Mouse (Mus musculus): ENCODE results near the gene Il17re. TPM values are rescaled to one million over a fixed set of nuclear protein-coding genes. Genes with fewer than 3 reads are reported as not detected.

Gene Il17re
- total RNA-seq, 2 experiments from 2014 or later, result 0.83 to 2.6 TPM

DNA sequence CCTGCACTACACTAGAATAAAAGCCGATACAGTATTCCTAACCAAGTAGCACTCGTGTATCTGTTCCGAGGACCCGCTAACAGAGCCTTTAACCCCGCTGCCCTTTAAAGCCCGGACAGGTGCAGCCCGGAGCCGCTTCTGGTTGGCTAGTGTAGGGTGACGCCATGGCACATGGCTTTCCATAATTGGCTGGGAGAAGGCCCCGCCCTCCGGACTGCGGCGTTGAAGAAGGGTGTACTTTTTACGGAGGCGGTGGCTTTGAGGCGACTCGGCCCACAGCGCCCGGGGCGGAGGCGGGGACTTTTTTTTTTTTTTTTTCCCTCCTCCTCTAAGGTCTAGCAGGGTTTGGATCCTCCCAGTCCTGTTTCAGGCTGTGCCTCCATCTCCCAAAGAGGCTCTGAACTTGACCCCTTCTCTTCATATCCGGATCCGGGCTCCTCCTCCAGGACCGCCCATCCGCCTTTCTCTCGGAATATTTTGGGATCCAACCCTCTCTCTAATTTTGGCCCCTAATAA is 24.9 kb downstream of the Il17re start, which contains the start of gene Creld1:
Creld1 (plus strand) TSS at position 198 of the 516 bp plus-strand sequence.
- DNase-seq (ENCODE audit: low spot score in 2 of 2), result peak; percentile 83 to 85

DNA sequence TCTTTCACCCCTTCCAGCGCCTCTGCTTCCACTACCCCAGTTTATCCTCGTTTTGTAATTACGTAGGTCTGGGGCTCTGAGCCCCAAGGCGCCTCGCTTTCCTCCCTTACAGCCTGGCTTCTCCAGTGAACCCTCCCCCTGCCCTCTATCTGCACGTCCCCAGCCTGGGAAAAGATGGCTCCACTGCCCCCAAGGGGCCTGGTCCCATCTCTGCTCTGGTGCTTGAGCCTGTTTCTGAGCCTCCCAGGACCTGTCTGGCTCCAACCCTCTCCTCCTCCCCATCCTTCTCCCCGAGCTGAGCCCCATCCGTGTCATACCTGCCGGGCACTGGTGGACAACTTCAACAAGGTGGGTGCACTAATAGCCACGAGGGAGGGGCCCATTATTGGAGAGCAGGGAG is 25.4 kb downstream of the Il17re start:
- peak; percentile 24 to 36 for DNase-seq (ENCODE audit: low spot score in 2 of 2)

DNA sequence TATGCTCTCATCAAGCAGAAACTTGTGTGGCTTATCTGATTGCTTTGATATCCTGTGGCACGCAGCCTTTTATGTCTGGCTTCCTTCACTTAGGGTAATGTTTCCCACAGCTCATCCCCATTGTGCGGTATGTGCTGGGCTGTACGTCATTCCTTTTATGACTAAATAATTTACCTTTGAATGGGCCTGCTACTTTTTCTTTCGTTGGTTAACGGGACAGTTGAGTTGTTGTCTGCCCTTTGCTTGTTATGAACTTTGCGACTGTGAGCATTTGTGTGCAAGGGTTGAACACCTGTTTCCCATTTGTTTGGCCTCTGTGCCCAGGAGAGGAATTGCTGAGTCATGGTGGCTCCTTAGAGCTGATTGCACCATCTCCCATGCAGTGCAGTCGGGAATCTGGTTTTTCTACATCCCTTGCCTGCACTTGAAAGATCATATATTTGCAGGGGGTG is 28.9 kb downstream of the Il17re start:
- no peak for DNase-seq (ENCODE audit: low spot score in 2 of 2)

DNA sequence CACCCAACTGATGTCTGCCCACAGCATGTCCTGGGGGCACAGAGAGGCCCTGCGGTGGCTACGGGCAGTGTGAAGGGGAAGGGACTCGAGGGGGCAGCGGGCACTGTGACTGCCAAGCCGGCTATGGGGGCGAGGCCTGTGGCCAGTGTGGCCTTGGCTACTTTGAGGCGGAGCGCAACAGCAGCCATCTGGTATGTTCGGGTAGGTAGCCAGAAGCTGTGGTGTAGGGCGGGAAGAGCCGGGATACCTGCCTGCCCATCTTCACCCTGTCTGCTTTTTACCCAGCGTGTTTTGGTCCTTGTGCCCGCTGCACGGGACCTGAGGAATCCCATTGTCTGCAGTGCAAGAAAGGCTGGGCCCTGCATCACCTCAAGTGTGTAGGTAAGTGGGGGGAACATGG is 31.1 kb downstream of the Il17re start:
- DNase-seq (ENCODE audit: low spot score in 2 of 2), result no peak

DNA sequence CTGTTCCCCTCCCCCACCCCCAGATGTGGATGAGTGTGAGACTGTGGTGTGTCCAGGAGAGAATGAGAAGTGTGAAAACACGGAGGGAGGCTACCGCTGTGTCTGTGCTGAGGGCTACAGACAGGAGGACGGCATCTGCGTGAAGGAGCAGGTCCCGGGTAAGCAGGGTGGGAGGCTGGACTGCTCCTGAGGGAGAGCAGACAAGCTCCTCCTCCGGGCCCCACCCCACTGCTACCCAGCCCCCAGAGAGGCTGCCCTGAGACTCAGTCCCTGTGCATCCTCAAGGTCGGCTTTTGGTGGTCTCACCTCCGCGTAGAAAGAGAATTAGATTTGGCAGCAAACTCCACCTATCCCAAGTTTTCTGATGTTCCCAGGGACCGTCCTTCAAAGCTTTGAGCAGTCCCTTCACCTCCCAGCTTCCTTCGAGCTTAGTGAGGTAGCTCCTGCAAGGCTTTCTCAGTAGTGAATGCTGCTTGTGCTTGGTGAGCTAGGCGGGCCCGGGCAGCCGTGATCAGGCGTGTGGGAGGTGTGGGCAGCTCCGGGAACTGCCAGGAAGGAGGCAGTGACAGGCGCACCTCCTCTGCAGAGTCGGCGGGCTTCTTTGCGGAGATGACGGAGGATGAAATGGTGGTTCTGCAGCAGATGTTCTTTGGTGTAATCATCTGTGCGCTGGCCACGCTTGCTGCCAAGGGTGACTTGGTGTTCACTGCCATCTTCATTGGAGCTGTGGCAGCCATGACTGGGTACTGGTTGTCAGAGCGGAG is 34.0 kb downstream of the Il17re start:
- no peak for DNase-seq (ENCODE audit: low spot score in 2 of 2)

DNA sequence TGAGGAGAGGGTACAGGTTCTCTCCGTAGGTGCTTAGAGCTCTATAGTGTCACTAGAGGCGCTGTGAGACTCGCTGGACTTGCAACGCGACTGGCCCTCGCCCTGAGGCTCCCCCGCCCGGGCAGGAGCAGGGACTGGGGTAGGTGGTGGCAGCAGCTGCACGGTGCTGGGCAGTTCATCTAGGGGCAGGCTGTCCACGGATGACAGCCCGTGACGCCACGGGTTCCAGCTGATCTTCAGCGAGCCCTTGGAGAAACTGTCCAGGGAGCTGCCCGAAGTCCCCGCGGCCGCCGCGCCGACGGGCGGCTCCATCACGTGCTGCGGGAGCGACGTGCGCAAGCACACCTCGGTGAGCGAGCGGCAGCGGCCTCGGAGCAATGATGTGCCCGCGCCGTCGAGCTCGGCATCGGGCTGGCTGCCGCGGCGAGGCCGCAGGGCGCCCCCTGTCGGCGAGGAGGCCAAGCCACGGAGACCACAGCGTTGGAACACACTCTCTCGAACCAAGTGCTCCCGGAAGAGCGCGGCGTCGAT is 36.0 kb downstream of the Il17re start:
- peak; percentile 72 to 84 for DNase-seq (ENCODE audit: low spot score in 2 of 2)

DNA sequence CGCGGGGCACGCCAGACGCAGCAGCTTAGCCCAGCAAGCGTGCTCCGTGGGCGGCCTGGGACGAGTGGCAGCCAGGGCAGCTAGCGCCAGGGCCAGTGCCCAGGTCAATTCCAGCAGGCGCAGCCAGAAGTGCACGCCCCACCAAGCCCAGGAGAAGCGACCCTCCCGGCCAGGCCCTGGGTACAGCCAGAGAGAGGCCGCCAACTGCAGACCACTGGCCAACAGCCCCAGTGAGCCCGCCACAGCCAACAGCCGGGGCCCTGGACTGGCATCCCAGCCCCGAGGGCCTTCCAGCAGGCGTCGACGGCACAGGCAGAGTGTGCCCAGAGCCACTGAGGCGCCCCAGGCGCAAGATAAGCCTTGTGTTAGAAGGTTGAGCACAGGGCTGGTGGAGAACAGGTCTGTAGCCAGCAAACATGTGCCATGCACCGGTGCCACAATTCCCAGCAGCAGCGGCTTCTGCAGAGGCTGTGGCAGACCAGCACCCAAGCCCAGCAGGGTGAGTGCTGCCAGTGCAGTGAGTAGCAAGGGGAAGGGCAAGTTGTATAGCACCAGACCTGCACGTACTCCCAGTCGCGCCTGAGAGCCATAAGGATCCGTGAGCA is 36.9 kb downstream of the Il17re start:
- DNase-seq (ENCODE audit: low spot score in 2 of 2), result no peak

DNA sequence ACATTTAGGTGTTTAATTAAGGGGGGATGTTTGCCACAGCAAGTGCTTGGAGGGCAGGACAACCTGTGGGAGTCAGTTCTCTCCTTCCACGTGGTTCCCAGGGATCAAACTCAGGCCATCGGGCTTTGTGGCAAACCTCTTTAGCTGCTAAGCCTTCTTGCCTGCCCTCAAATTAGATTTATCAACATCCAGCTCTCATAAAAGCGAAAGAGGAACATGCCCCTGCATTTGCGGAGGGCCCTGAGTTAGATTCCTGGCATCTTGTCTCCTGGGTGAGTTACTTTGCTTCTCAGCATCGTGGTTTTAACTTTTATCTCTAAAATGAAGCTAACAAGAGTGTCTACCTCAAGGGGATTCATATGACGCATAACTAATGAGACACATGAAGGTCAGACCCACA is 41.1 kb downstream of the Il17re start:
- no peak for DNase-seq (ENCODE audit: low spot score in 2 of 2)

DNA sequence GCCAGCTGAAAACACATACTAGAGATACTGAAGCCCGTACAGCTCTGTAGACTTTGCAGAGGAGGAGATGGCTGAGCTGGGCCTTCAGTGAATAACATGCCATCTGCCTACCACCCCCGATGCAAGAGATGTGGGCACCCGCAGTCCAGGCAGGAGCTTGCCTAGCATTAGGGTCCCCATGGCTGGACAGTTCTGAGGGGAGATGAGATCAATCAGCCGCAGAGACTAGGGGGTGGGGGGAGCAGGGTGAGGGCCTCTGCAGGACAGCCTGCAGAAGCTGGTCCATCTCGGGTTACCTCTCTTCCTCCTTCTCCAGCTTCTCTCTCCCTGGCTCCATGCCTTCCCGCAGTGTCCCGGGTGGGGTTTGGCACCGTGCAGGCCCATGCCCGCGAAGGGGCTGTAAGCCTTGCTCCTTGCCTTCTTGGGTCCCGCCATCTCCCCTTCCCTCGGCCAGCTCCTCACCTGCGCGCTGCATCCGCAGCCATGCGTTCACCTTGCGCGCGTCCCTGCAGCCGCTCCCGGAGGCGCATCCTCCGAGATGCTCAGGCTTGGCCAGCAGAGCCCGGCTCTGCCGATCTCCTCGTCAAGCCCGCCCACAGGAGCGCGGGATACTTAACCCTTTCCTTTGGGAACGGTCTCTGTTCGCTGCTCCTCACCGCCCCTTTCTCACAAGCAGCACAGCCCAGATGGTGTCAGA is 43.3 kb downstream of the Il17re start, which contains the start of gene Prrt3:
Prrt3 (minus strand) TSS at position 544 of the 697 bp plus-strand sequence.
- no peak for DNase-seq (ENCODE audit: low spot score in 2 of 2)

DNA sequence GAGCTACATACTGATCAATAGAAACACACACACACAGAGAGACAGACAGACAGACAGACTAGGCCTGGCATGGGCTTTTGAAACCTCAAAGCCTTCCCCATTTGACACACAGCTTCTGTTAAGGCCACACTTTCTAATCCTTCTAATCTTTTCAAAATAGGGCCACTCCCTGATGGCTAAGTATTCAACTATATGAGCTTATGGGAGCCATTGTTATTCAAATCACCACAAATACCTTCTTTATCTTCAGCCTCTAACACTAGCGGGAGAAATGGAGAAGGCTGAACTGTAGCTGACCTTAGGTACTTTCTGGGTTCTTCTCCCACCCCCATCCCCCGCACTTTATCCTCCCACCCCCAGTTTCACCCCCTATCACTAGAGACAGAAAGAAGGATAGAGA is 44.5 kb downstream of the Il17re start:
- DNase-seq (ENCODE audit: low spot score in 2 of 2), result no peak

DNA sequence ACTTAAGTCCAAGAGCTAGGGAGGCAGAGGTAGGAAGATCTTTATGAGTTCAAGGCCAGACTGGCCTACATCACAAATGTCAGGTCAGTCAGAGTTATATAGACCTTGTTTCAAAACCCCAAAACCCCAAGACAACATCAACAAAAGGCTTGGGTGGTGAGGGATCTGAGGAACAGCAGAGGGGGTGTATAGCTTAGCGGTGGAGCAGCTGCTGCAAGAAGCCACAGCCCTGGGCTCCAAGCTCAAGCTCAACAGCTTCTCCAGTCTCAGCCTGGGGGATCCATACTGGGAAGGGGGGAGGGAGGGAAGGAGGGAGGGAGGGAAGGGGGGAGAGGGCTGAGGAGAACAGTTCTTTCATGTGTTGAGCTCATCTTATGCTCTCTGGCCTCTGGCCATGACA is 47.4 kb downstream of the Il17re start:
- no peak for DNase-seq (ENCODE audit: low spot score in 2 of 2)

DNA sequence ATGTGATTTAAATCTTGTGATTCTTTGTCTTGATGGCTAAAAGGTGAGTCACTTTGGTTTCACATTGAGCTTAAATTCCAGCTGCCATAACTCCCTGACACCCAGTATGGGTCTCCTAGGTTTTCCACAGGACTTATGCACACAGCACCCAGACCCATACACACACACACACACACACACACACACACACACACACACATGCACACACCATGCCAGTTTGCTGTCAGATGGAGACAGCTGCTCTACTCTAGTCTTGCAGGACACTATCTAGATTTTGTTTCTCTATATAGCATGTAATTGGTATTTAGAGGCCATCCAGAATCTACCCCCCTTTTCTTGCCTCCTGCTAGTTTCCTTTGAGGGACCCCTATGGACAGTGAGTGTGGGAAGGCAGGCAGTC is 48.8 kb downstream of the Il17re start:
- DNase-seq (ENCODE audit: low spot score in 2 of 2), result no peak

DNA sequence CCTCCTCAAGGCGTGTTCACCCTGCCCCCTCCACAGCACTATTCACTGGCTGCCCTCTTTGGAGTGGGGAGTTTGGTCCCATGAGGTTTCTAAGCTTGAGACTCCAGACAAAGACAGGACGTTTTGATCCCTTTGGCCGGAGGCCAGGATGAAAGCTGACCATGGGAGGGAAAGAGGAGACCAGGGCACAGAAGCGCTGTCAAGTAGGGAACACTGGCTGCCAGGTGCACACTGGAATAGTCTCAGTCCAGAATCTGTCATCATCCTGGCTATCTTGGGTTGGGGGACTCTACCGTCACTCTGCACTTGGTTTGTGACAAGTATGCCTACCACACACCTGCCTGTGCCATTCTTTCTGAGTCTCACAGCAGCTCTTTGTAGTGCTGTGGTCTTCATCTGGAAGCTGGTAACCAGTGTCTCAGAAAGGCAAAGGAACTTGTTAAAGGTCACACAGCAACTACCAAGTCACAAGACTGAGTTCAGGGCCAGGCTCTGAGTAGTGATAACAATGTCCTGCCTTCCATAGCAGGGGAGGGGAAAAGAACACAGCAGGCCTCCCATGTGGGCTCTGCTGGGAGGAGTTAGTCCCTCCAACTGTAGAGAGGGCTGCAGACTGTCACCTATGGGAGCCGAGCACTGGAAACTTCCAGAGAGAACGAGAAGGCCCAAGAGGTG is 50.1 kb downstream of the Il17re start:
- no peak for DNase-seq (ENCODE audit: low spot score in 2 of 2)

DNA sequence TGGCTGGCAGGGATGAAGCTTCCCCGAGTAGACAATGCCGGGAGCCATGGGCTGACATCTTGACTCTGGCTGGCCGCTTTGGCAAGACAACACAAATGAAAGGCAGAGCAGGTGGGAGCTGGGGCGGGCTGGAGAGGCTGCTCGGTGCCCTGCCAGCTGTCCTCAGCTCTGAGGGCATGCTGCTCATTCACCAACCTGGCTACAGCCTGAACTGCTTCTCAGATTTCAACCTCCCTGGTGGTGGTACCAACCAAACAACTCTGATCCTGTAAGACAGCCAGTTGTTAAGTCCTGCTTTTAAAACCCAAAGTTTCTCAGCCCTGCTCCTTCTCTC is 50.6 kb downstream of the Il17re start:
- no peak for DNase-seq (ENCODE audit: low spot score in 2 of 2)

DNA sequence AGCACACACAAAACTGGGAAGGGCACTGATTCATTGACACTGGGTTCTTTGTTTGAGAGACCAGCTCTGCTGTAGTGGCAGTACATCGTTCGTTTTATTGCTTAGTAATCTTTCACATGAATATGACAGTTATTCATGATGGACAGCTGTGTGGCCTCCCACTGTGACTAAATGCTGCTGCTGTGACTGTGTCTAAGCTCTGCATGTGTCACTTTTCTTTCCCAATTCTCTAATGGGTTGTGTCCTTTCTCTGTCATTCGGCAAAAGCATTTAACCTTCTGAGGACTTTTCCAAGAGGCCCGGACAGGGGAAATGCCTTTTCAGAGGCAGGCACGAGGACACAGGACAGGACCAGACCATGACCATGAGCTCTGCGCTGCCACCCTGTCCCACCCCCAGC is 55.7 kb downstream of the Il17re start:
- no peak for DNase-seq (ENCODE audit: low spot score in 2 of 2)

DNA sequence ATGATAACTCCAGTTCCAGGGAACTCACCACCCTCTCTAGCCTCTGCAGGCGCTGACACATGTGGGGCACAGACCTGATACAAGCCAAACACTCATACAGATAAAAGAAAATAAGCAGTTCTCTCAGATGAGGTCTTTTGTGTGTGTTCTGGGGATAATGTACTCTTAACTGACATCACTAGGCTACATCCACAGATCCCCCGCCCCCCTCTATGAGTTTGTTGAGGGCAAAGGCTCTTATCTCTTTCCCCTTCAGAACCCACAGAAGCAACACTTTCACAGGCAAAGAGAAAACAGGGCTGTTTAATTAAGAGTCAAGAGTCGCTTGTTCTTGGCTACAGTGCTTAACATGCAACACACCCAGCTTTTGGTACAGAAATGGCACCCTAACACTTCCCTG is 56.3 kb downstream of the Il17re start:
- no peak for DNase-seq (ENCODE audit: low spot score in 2 of 2)

DNA sequence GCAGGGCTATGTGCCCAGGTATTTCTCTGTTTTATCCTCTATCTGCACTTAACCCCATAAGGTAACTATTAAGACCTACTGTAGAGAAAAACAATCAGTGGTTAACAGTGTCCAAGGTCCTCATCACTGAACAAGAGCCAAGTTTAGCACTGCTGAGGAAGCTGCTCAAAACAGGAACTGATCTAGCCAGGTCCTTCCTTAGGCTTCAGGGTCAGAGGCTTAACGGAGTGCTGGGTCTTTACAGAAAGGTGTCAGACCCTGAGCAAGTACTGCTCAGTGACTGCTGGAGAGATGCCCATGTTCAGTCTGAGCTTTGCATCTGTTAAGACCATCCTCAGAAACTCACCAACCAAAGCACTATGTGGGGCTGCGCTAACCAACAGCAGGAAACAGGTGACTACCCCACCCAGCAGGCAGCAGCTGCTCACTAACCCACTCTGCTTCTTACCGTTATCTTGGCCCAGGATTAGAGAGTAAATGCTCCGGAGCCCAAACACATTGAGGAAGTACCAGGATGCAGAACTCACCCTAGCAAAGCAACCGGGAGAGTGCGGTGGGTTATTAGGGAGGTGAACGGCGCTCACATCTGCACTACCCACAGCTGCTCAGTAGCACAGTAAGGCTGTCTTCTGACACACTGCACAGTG is 59.3 kb downstream of the Il17re start:
- DNase-seq (ENCODE audit: low spot score in 2 of 2), result no peak

Data from adrenal gland, adult 18-20 months (tissue).